Mouse (Mus musculus): ENCODE results near the gene Vsig4. TPM values are rescaled to one million over a fixed set of nuclear protein-coding genes. Genes with fewer than 3 reads are reported as not detected.
"Not testable (repeated sequence)": the region's sequence is repeated elsewhere in the genome, so short reads cannot be mapped to it uniquely, and the experiment has no call there.

Gene Vsig4
- total RNA-seq (2022) = under 1 TPM; 0.17 to 0.65 (median 0.24) TPM

DNA sequence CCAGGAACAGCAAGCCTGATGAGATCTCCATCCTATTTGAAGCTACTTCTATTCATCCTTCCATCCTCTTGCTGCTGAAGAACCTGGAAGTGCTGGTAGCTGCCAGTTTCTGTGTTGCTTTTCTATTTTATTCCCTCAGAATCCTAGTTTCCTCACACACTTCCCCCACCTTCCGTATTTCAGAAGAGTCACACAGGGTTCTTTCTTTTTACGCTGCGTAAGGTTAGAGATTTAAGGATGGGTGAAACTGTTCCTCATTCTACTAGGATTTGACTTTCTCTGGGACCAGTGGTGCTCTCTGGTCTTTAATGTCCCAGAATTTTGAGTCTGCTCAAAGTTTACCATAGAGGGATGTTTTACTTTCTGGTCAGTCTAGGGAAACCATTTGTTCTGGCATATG lies at the start of gene Vsig4:
Vsig4 (minus strand) TSS at position 101 of the 400 bp plus-strand sequence.
- DNase-seq = no peak

DNA sequence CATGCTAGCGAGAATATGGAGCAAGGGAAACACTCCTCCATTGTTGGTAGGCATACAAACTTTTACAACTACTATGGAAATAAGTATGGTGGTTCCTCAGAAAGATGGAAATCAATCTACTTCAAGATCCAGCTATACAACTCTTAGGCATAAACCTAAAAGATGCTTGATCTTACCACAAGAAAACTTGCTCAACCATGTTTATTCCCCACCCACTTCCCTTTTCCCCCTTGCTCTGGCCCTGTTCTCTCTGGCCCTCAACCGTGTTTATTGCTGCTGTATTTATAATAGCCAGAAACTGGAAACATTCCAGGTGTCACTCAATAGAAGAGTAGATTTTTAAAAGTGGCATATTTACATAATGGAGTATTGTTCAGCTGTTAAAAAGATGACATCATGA lies 45.9 kb upstream of the Vsig4 start:
- DNase-seq = no peak

DNA sequence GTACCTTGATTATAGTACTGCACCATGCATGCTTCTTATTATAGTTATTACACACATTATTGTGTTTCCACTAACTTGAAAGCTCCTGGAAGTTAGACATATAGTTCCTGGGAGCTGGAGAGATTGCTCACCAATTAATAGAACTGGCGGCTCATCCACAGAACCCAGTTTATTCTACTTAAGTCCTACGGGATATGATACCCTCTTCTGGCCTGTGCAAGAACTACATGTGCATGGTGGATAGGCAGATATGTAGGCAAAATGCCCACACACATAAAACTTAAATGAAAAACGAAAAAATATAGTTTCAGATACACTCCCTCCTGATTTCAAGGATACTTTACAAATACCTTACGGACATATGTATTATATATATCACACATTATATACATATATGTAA lies 36.5 kb upstream of the Vsig4 start:
- DNase-seq = no peak

DNA sequence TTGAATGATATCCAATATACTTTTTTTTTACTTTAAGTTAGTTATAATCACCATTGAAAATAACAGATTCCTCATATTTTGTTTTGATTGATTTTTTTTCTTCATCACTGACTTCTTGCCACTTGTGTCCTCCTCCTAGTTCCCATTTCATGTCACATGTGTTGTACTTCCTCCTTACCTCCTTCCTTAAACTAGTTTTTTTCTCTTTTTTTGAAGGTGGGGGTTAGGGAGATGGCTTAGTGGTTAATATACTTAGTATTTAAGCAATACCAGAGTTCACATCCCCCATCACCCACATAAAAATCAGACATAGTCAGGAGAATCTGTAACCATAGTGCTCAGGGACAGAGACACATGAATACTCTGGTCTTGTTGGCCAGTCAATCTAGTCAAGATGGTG lies 36.7 kb downstream of the Vsig4 start:
- no peak for DNase-seq

DNA sequence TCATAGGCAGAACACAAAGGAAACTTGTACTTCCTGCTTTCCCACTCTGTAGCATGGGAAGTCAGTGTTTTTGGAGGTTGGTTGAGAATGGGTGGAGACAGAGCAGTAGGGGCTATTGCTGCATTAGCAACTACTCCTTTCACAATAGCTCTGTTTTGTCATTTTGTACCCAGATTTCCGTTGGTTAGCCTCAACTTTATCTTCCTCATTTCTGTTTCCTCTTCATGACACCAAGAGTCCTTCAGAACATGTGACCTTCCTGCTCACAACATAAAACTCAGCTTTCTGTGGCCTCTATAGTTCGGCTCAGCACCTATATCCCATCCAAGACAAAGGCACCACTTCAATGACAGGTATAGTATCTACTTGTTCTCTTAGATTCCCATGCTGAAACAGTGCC lies 53.6 kb downstream of the Vsig4 start:
- DNase-seq = no peak

DNA sequence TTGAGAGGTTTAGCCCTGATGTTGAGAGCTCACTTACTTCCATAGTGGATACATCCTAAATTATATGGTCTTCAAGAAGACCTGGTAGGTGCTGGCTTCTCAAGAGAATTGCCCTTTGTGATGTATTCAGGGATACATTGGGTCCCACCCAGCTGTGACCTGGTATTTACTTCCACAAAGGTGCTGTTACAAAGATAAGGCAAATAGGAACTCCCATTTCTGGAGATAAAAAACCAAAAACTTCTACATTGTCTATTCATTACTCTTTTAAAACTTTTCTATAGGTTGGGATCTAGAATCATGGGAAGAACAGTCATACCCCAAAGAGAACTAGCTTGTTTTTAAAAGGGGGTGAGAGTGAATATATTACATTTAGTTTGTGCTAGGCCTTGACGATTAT lies 54.2 kb downstream of the Vsig4 start:
- DNase-seq = no peak

DNA sequence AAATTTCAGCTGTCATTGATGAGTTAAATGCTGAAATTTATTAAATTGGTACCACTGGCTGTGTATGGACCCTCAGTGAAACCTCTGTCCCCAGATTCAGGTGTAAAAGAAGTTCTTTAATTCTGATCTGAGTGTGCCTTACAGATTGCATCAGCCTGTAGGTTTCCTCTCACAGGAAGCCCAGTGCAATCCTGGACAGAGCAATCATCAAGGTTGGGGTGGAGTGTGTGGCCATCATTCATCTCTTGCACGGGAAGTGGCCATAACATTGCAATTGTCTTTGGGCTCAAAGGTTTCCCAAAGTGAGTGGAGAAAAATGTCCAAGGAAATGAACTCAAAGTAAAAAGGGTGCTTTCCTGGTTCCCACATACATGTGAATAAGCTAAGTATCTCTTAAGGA lies 57.5 kb downstream of the Vsig4 start:
- DNase-seq = no peak

DNA sequence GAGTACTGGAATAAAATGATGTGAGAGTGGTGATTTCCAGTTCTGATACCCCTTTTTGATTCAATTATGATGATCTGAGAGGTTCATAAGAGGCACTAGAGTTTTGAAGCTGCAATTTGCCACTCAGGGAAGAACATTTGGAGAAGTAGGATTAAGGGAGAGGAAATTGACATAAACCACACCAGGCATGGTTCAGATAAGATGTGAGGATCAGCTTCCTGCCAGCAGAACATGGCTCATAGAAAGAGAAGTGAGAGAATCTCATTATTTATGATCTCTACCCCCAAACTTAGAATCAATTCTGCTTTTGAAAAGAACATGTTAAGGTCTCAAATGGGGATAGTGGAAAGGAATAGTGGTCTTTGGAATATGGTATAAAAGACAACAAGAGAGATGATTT lies 66.2 kb downstream of the Vsig4 start:
- no peak for DNase-seq

DNA sequence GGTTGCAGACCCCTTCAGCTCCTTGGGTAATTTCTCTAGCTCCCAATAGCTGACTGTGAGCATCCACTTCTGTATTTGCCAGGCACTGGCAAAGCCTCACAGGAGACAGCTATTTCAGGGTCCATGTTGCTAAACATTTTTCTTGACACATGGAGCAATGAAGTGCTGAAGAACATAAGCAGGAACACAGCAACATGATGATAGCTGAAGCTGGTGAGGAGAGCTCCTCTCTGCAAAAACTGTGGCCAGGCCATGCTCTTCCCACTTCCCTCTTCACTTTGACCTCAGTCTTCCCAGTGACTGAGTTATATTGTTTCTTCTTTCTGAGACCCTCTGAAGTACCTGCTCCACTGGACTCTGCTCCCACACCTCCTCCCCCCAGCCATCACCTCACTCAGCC lies 67.8 kb downstream of the Vsig4 start:
- DNase-seq = no peak

DNA sequence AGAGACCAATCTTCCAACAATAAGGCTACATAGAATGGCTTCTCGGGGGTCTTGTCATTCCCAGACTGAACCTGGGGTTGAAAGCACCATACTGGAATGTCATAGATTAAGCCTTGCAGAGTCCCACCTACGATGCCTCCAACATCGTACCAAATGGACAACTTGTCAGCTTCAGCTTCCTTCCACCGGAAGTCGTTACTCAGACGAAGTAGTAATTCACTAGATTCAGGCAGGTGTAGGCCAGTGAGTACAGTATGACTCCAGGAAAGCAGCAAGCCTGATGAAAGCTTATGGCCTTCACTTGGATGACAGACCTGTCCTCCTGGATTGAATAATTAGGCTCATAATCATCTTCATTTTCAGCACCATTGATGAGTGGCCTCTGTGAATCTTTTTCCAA lies 69.0 kb downstream of the Vsig4 start:
- no peak for DNase-seq

DNA sequence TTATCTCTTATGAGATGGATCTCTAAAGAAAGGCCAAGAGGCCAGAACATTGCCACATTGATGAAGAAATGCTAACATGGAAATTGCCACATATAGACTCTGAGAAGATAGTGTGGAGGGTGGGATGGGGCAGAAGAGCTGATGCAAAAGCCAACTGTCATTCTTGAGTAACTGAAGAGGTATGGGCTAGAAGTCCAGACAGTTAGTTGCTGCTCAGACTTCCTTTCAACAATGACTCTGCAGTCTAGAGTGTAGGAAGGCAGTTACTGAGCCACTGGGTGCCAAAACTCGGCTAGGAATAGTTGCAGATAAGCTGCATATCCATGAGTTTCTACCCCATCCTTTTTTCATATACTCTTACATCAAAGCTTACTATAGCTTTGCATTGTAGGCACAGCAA lies 75.2 kb downstream of the Vsig4 start:
- no peak for DNase-seq

DNA sequence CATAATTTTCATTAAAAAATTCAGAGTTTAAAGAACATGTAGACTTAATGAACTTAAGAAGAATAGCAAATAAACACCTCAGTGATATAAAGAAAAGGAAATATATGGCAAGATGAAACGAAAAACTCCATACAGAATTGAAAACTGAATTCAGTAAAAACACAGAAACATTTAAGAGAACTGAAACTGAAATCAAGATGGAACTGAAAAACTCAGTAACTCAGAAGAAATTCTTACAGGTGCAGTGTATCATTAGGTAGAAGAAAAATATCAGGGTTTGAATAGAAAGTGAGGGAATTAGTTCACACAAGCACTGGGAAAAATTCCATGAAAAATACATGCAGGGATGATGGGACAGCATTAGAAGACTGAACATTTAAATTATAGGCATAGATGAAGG lies 86.4 kb downstream of the Vsig4 start:
- no peak for DNase-seq

DNA sequence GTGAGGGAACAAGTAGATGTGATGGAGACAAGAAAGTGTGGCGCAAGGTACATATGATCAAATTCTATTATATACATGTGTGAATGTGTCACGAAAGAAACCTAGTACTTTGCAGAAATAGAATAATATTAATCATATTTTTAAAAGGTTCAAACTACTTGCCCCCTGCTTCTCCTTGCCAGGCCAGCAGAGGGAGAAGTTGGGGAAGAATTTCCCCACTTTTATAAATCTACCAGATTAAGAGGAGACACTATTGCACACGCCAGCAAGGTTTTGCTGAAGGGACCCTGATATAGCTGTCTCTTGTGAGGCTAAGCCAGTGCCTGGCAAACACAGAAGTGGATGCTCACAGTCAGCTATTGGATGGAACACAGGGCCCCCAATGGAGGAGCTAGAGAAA lies 88.1 kb downstream of the Vsig4 start:
- DNase-seq = not testable (repeated sequence)

Small RNA genes within 50 kb of the gene (microRNA-seq; reads per million reads assigned to microRNA genes)
- gene Mir223 = 45.6 to 84.9 reads per million in 2 experiments

Other genes starting within 250 kb of the Vsig4 start
- 100 to 1,000 TPM; 131 to 164 (median 151) TPM for gene Msn, start 197.4 kb downstream of the Vsig4 start, total RNA-seq (2022)
- 1 to 10 TPM; 4.2 to 10.0 (median 5.8) TPM for gene Heph, start 161.9 kb upstream of the Vsig4 start, total RNA-seq (2022)
- gene Hsf3, start 162.9 kb upstream of the Vsig4 start, total RNA-seq (2022) = under 1 TPM in 3 of 4 experiments, not detected in 1; 0.15 to 0.27 (median 0.18) TPM

Measured in adrenal gland, adult 8-10 months (tissue).